Mouse (Mus musculus) heart, adult 2 months (tissue): ENCODE measurements at regions not wholly inside any gene's neighbourhood (a gene's known extent, or its start where the extent isn't known, plus 50 kb on each side); places are given as distances from the start of the nearest gene placed in this dataset.

ENCODE experiments used
- CTCF ChIP-seq: fragments of 200-600 bp; IDR thresholded peaks from 2 replicates; pipeline ENCODE4 v1.8.1; 2022; ENCODE audit warnings: antibody characterized with exemption, mild to moderate bottlenecking, moderate library complexity
- EP300 ChIP-seq: fragments of 200-500 bp; IDR thresholded peaks from 2 replicates; pipeline ENCODE4 v1.6.1; 2011; ENCODE audit warnings: low read depth, low read length, control low read depth; ENCODE audit not compliant: insufficient read depth
- POLR2A ChIP-seq: fragments of 200-500 bp; IDR thresholded peaks from 2 replicates; pipeline ENCODE4 v1.6.1; 2011; ENCODE audit warnings: mild to moderate bottlenecking, low read depth, low read length, control low read depth; ENCODE audit not compliant: insufficient read depth

- TF ChIP-seq POLR2A = no peak
- TF ChIP-seq CTCF = peak; percentile 96
- TF ChIP-seq EP300 = peak; percentile 53; the same call in 1 of the 2 replicates
Measured at GRCm38 (mm10) chr2:74964360-74964759, 138.8 kb downstream of the Mtx2 start.
